Mouse (Mus musculus) bone marrow macrophage, adult 2 months (primary cell): ENCODE data around the gene Prkcb.

Experiments
- CTCF ChIP-seq: IDR thresholded peaks from 2 replicates; pipeline ENCODE4 v1.5.1; 2012; ENCODE audit warnings: low read depth, mild to moderate bottlenecking, low read length, moderate library complexity
- POLR2A ChIP-seq: IDR thresholded peaks from 2 replicates; pipeline ENCODE4 v1.6.1; 2012; ENCODE audit warnings: mild to moderate bottlenecking, low read depth, low read length, borderline replicate concordance

- TF ChIP-seq POLR2A (no peak), CTCF (no peak)
These were observed 10.2 kb downstream of the Prkcb start for GRCm38 (mm10) chr7:122298715-122299114.
